Mouse (Mus musculus) lung, postnatal 25 days (tissue): ENCODE measurements at regions not wholly inside any gene's neighbourhood (a gene's known extent, or its start where the extent isn't known, plus 50 kb on each side); places are given as distances from the start of the nearest gene placed in this dataset.

Source experiments
- DNase-seq: peaks from one replicate; pipeline ENCODE4 v3.0.0; 2022; ENCODE audit warnings: low spot score

- no peak for DNase-seq
Measured at GRCm38 (mm10) chr11:113028235-113028919, 246.4 kb downstream of the Sox9 start.

GRCm38 (mm10) chr11:113031405-113031804 lies 249.4 kb downstream of the Sox9 start:
- DNase-seq = no peak

GRCm38 (mm10) chr11:113032487-113033228 lies 250.6 kb downstream of the Sox9 start:
- no peak for DNase-seq

GRCm38 (mm10) chr11:113034911-113035310 lies 252.9 kb downstream of the Sox9 start:
- no peak for DNase-seq

- no peak for DNase-seq
Measured at GRCm38 (mm10) chr11:113037736-113038135, 255.7 kb downstream of the Sox9 start.

- DNase-seq = peak; percentile 64
Measured at GRCm38 (mm10) chr11:113042710-113043109, 260.7 kb downstream of the Sox9 start.

GRCm38 (mm10) chr11:113046200-113047051 lies 264.4 kb downstream of the Sox9 start:
- peak; percentile 36 for DNase-seq

- peak; percentile 42 for DNase-seq
Measured at GRCm38 (mm10) chr11:113048158-113048557, 266.1 kb downstream of the Sox9 start.

- DNase-seq = no peak
Measured at GRCm38 (mm10) chr11:113049593-113049992, 267.6 kb downstream of the Sox9 start.

GRCm38 (mm10) chr11:113052536-113052935 lies 270.5 kb downstream of the Sox9 start:
- no peak for DNase-seq

GRCm38 (mm10) chr11:113056042-113056632 lies 274.1 kb downstream of the Sox9 start:
- DNase-seq = no peak

GRCm38 (mm10) chr11:113056824-113057223 lies 274.8 kb downstream of the Sox9 start:
- DNase-seq = no peak

GRCm38 (mm10) chr11:113070365-113070764 lies 288.3 kb downstream of the Sox9 start:
- no peak for DNase-seq

- no peak for DNase-seq
Measured at GRCm38 (mm10) chr11:113071942-113072341, 289.9 kb downstream of the Sox9 start.

GRCm38 (mm10) chr11:113074328-113074727 lies 292.3 kb downstream of the Sox9 start:
- no peak for DNase-seq

- DNase-seq = no peak
Measured at GRCm38 (mm10) chr11:113076371-113076770, 294.3 kb downstream of the Sox9 start.

GRCm38 (mm10) chr11:113080311-113080710 lies 298.3 kb downstream of the Sox9 start:
- DNase-seq = no peak

GRCm38 (mm10) chr11:113084442-113084841 lies 302.4 kb downstream of the Sox9 start:
- no peak for DNase-seq

- DNase-seq = no peak
Measured at GRCm38 (mm10) chr11:113085556-113085955, 303.5 kb downstream of the Sox9 start.

- peak; percentile 28 for DNase-seq
Measured at GRCm38 (mm10) chr11:113087084-113087483, 305.1 kb downstream of the Sox9 start.

GRCm38 (mm10) chr11:113089637-113090351 lies 307.8 kb downstream of the Sox9 start:
- no peak for DNase-seq
